Mouse (Mus musculus) neural tube, embryonic 11.5 days (tissue): ENCODE measurements around the gene Foxd4. TPM values are rescaled to one million over a fixed set of nuclear protein-coding genes. Genes with fewer than 3 reads are reported as not detected.
"Not testable (repeated sequence)": the region's sequence is repeated elsewhere in the genome, so short reads cannot be mapped to it uniquely, and the experiment has no call there.

Source experiments
- ATAC-seq: fragments of 200-750 bp; cut with Nextera tagmentation; 2 replicates; pipeline ENCODE4 v1.8.0; 2017; ENCODE audit warnings: moderate number of reproducible peaks, mild to moderate bottlenecking, moderate TSS enrichment, moderate library complexity; ENCODE audit not compliant: insufficient read depth, low FRiP score, low TSS enrichment
- DNase-seq: peaks from one replicate; pipeline ENCODE4 v3.0.0-alpha.2; 2015; ENCODE audit warnings: low spot score
- H3K27ac ChIP-seq: fragments of 300-500 bp; sonication (generic); 2 replicates; pipeline ENCODE4 v1.5.1; 2014; ENCODE audit warnings: low read depth, mild to moderate bottlenecking, low read length
- H3K27me3 ChIP-seq: fragments of 300-500 bp; sonication (generic); 2 replicates; pipeline ENCODE4 v1.6.1; 2014; ENCODE audit warnings: mild to moderate bottlenecking, low read length, mixed read lengths; ENCODE audit not compliant: control insufficient read depth, insufficient read depth
- H3K36me3 ChIP-seq: fragments of 300-500 bp; sonication (generic); 2 replicates; pipeline ENCODE4 v1.6.1; 2014; ENCODE audit warnings: mild to moderate bottlenecking, low read length, moderate library complexity, mixed read lengths; ENCODE audit not compliant: control insufficient read depth, insufficient read depth
- H3K4me1 ChIP-seq: fragments of 300-500 bp; sonication (generic); 2 replicates; pipeline ENCODE4 v1.6.1; 2014; ENCODE audit warnings: low read length, mixed read lengths; ENCODE audit not compliant: control insufficient read depth, insufficient read depth
- H3K4me2 ChIP-seq: fragments of 300-500 bp; sonication (generic); 2 replicates; pipeline ENCODE4 v1.6.1; 2014; ENCODE audit warnings: low read depth, mild to moderate bottlenecking, moderate library complexity
- H3K4me3 ChIP-seq: fragments of 300-500 bp; sonication (generic); 2 replicates; pipeline ENCODE4 v1.5.1; 2014; ENCODE audit warnings: low read depth, low read length
- H3K9ac ChIP-seq: fragments of 300-500 bp; sonication (generic); 2 replicates; pipeline ENCODE4 v1.6.1; 2014; ENCODE audit warnings: mild to moderate bottlenecking, low read length
- H3K9me3 ChIP-seq: fragments of 300-500 bp; sonication (generic); 2 replicates; pipeline ENCODE4 v1.6.1; 2016; ENCODE audit warnings: low read length; ENCODE audit not compliant: control insufficient read depth
- WGBS: fragments of 180-500 bp; shearing (Covaris S2); extraction: QIAGEN DNeasy Blood & Tissue Kit; methylation state at CpG from one replicate; pipeline ENCODE4 v1.1.7; 2014; 5-methylcytosine and 5-hydroxymethylcytosine counted together
- polyA plus RNA-seq: library from polyadenylated mRNA; unstranded; fragments of >200 nt; fragmentation: Nextera tagmentation; extraction: Ambion mirVana; gene quantifications from 2 replicates; pipeline ENCODE4 v1.2.1, GENCODE M21; 2014

Gene Foxd4
- polyA plus RNA-seq, 1 experiment from 2014 or later = not detected

DNA sequence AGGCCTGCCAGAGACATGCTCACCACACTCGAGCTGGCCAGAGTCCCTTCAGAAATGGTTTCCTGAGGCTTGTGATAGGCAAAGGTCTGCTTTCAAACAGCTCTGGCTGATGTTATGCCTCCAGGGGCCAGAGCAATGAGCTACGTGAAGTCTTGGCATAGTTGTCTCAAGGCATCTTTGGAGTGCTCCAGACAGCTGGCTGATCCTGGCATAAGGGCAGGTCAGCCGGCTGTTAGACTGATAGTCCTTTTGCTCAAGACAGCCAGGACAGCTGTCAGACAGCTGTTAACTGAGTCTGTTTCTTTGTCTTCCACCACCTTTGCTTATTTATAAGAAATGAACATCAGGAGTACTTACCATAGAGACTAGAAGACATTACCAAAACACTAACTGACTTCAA lies 14.1 kb downstream of the Foxd4 start:
- H3K9ac ChIP-seq = no peak overlapping the region

GRCm38 (mm10) chr19:24885504-24885903 lies 15.5 kb downstream of the Foxd4 start:
- no peak overlapping the region for H3K9ac ChIP-seq
- ATAC-seq (no peak), DNase-seq (peak; percentile 50)
- H3K9me3 ChIP-seq = no peaks in the 10 kb centered on the region
- H3K36me3 ChIP-seq = no peaks in the 10 kb centered on the region
- 15% methylated on average over 5 of the region's 5 CpGs for WGBS
- H3K27me3 ChIP-seq = no peaks in the 10 kb centered on the region
- no peaks in the 10 kb centered on the region for H3K4me1 ChIP-seq
- H3K4me2 ChIP-seq = no peak overlapping the region
- no peak overlapping the region for H3K4me3 ChIP-seq
- no peak overlapping the region for H3K27ac ChIP-seq

More for the DNA sequence above, 14.1 kb downstream of the Foxd4 start:
- Histone ChIP-seq H3K27me3 (no peaks in the 10 kb centered on the region), H3K4me1 (no peaks in the 10 kb centered on the region), H3K4me2 (no peak overlapping the region), H3K9me3 (no peaks in the 10 kb centered on the region), H3K36me3 (no peaks in the 10 kb centered on the region), H3K4me3 (no peak overlapping the region), H3K27ac (no peak overlapping the region)
- WGBS = 81% methylated on average over 3 of the region's 3 CpGs
- DNase-seq (no peak), ATAC-seq (no peak)

- H3K36me3 ChIP-seq = no peaks in the 10 kb centered on the region
Measured at GRCm38 (mm10) chr19:24881237-24881636, 19.8 kb downstream of the Foxd4 start.

DNA sequence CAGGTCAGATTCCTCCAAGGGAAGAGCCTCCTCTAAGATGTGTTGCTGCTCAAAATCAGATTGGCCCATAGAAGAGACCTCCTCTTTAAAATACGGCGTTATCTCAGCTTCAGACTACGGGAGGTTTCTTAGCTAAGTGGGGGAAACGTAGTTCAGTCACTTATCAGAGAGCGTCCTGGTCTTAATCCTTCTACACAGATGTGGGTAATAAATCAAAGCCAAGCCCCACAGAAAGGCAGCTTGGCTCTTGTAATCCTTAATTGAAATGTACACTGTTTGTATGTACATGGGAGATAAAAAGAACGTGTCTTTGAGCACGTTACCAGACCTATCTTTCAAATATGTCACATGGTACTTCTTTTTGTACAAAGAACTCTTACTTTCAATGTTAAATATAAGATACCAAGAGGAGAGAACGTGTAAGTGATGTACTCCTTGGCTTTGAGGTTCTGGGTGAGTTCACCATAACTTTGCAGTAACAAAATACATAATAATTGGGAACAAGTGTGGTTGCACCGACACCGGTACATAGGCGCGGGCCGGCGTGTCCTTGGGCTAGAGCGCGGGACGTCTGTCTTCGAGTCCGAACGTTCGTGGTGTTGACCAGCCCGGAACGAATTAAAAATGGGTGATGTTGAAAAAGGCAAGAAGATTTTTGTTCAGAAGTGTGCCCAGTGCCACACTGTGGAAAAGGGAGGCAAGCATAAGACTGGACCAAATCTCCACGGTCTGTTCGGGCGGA lies 25.7 kb downstream of the Foxd4 start, which contains the start of gene Gm10053:
Gene Gm10053 (plus strand): TSS at position 558 of the 742 bp plus-strand sequence.
- not testable (repeated sequence) for H3K9me3 ChIP-seq, H3K4me1 ChIP-seq, H3K4me2 ChIP-seq, ATAC-seq, H3K4me3 ChIP-seq, H3K9ac ChIP-seq, DNase-seq, H3K27ac ChIP-seq, H3K36me3 ChIP-seq, H3K27me3 ChIP-seq
- WGBS = 84% methylated on average over 23 of the region's 26 CpGs

More at GRCm38 (mm10) chr19:24881237-24881636, 19.8 kb downstream of the Foxd4 start:
- H3K27me3 ChIP-seq = no peaks in the 10 kb centered on the region
- H3K4me2 ChIP-seq = no peak overlapping the region
- no peak overlapping the region for H3K4me3 ChIP-seq
- no peak overlapping the region for H3K27ac ChIP-seq
- no peaks in the 10 kb centered on the region for H3K4me1 ChIP-seq
- no peak overlapping the region for H3K9ac ChIP-seq
- 63% methylated on average over 4 of the region's 4 CpGs for WGBS
- H3K9me3 ChIP-seq = no peaks in the 10 kb centered on the region
- DNase-seq = no peak
- ATAC-seq = no peak

- Histone ChIP-seq H3K9me3 (no peaks in the 10 kb centered on the region), H3K9ac (no peak overlapping the region), H3K4me2 (no peak overlapping the region), H3K27ac (no peak overlapping the region), H3K4me3 (no peak overlapping the region), H3K36me3 (no peaks in the 10 kb centered on the region), H3K27me3 (no peaks in the 10 kb centered on the region), H3K4me1 (0 out of 2 replicates have a peak, but pooled peaks cover 2% of the 10 kb centered on the region)
- ATAC-seq (no peak), DNase-seq (no peak)
- 78% methylated on average over 2 of the region's 2 CpGs for WGBS
Measured at GRCm38 (mm10) chr19:24873873-24874272, 27.1 kb downstream of the Foxd4 start.

GRCm38 (mm10) chr19:24871037-24871635 lies 29.9 kb downstream of the Foxd4 start:
- Histone ChIP-seq H3K4me2 (peak overlapping the region; percentile 56), H3K4me3 (peak overlapping the region; percentile 27), H3K27me3 (no peaks in the 10 kb centered on the region), H3K9ac (0 out of 2 replicates have a peak overlapping the region, but pooled peaks have one; percentile 32), H3K9me3 (no peaks in the 10 kb centered on the region), H3K27ac (no peak overlapping the region), H3K4me1 (0 out of 2 replicates have a peak, but pooled peaks cover 2% of the 10 kb centered on the region), H3K36me3 (no peaks in the 10 kb centered on the region)
- 21% methylated on average over 18 of the region's 18 CpGs for WGBS
- peak; percentile 67; the same call in 1 of the 2 replicates for ATAC-seq
- DNase-seq = peak; percentile 88

- DNase-seq (no peak), ATAC-seq (no peak)
- Histone ChIP-seq H3K4me1 (peaks cover 4% of the 10 kb centered on the region), H3K4me2 (no peak overlapping the region), H3K4me3 (no peak overlapping the region), H3K9me3 (no peaks in the 10 kb centered on the region), H3K9ac (no peak overlapping the region), H3K27ac (no peak overlapping the region), H3K27me3 (peaks cover 15% of the 10 kb centered on the region; the same call in 1 of the 2 replicates), H3K36me3 (no peaks in the 10 kb centered on the region)
- WGBS = 88% methylated on average over 9 of the region's 9 CpGs
Measured at GRCm38 (mm10) chr19:24865436-24865835, 35.6 kb downstream of the Foxd4 start.

GRCm38 (mm10) chr19:24861612-24862451 lies 39.2 kb downstream of the Foxd4 start, which contains the start of gene Pgm5:
TSS of gene Pgm5 (minus strand) at chr19:24861855.
- Histone ChIP-seq H3K4me2 (peak within 1 kb of the TSS; percentile 69), H3K27me3 (peaks cover 15% of the 10 kb centered on the region; the same call in 1 of the 2 replicates), H3K4me1 (peaks cover 4% of the 10 kb centered on the region), H3K9me3 (no peaks in the 10 kb centered on the region), H3K9ac (peak within 1 kb of the TSS; percentile 52), H3K27ac (no peak within 1 kb of the TSS), H3K36me3 (no peaks in the 10 kb centered on the region), H3K4me3 (peak within 1 kb of the TSS; percentile 42)
- under 1% methylated on average over 30 of the region's 39 CpGs for WGBS
- DNase-seq = peak; percentile 33
- no peak for ATAC-seq
